Mouse (Mus musculus) kidney, embryonic 14.5 days (tissue): ENCODE results near the gene Nampt. TPM values are rescaled to one million over a fixed set of nuclear protein-coding genes. Genes with fewer than 3 reads are reported as not detected.

Experiments
- ATAC-seq: fragments of 200-750 bp; cut with Nextera tagmentation; 2 replicates; pipeline ENCODE4 v1.8.0; 2017; ENCODE audit warnings: moderate number of reproducible peaks, mild to moderate bottlenecking, moderate TSS enrichment, moderate library complexity; ENCODE audit not compliant: low FRiP score, low TSS enrichment
- H3K27ac ChIP-seq: fragments of 300-500 bp; sonication (generic); 2 replicates; pipeline ENCODE4 v1.5.1; 2014; ENCODE audit warnings: low read depth, mild to moderate bottlenecking, low read length, moderate library complexity, mixed read lengths
- H3K27me3 ChIP-seq: fragments of 300-500 bp; sonication (generic); 2 replicates; pipeline ENCODE4 v1.6.1; 2014; ENCODE audit warnings: mild to moderate bottlenecking, low read length; ENCODE audit not compliant: control insufficient read depth, insufficient read depth
- H3K36me3 ChIP-seq: fragments of 300-500 bp; sonication (generic); 2 replicates; pipeline ENCODE4 v1.6.1; 2014; ENCODE audit warnings: low read length, mixed read lengths; ENCODE audit not compliant: control insufficient read depth, insufficient read depth
- H3K4me1 ChIP-seq: fragments of 300-500 bp; sonication (generic); 2 replicates; pipeline ENCODE4 v1.6.1; 2014; ENCODE audit warnings: low read length, mixed read lengths; ENCODE audit not compliant: control insufficient read depth, insufficient read depth
- H3K4me2 ChIP-seq: fragments of 300-500 bp; sonication (generic); replicated peaks from 2 replicates; pipeline ENCODE4 v1.6.1; 2014; ENCODE audit warnings: low read depth, mild to moderate bottlenecking, low read length
- H3K4me3 ChIP-seq: fragments of 300-500 bp; sonication (generic); 2 replicates; pipeline ENCODE4 v1.5.1; 2014; ENCODE audit warnings: mild to moderate bottlenecking, low read length
- H3K9ac ChIP-seq: fragments of 300-500 bp; sonication (generic); 2 replicates; pipeline ENCODE4 v1.6.1; 2014; ENCODE audit warnings: low read depth, mild to moderate bottlenecking, low read length, moderate library complexity
- H3K9me3 ChIP-seq: fragments of 300-500 bp; sonication (generic); 2 replicates; pipeline ENCODE4 v1.6.1; 2016; ENCODE audit warnings: low read length; ENCODE audit not compliant: control insufficient read depth
- WGBS: fragments of 180-500 bp; shearing (Covaris S2); extraction: QIAGEN DNeasy Blood & Tissue Kit; methylation state at CpG from one replicate; pipeline ENCODE4 v1.1.7; 2014; 5-methylcytosine and 5-hydroxymethylcytosine counted together
- polyA plus RNA-seq: library from polyadenylated mRNA; unstranded; fragments of >200 nt; fragmentation: Nextera tagmentation; extraction: Ambion mirVana; gene quantifications from 2 replicates; pipeline ENCODE4 v1.2.1, GENCODE M21; 2014

The Nampt gene
- polyA plus RNA-seq: 23.6 and 30.9 TPM in 2 replicates

DNA sequence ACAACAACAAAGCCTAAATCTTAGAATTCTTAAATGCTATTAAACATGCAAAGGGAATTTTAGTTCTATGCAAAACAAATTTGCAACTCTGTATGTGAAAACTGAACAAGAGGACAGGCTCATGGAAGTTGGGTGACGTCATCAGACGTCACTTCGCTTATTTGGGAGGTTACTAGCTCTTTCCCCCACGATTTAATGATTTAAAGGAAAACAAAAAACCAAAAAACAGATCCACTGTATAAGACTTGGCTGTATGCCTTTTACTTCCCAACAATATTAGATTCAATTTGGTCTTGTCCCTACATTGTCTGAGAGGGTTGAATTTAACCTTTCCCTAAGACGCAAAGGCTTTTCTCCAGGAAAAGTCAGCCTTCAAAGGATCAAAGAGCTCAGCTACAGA, at the start of gene Nampt:
Nampt (plus strand) TSS at position 130 of the 400 bp plus-strand sequence.
- Histone ChIP-seq H3K27me3 (no peaks in the 10 kb centered on the region), H3K27ac (peak within 1 kb of the TSS; percentile 96), H3K4me1 (peaks cover 3% of the 10 kb centered on the region; the same call in 1 of the 2 replicates), H3K36me3 (no peaks in the 10 kb centered on the region; the same call in 1 of the 2 replicates), H3K4me2 (peak within 1 kb of the TSS; percentile 59), H3K9me3 (no peaks in the 10 kb centered on the region), H3K9ac (peak within 1 kb of the TSS; percentile 73), H3K4me3 (peak within 1 kb of the TSS; percentile 87)
- ATAC-seq: no peak
- 5% methylated on average over 5 of the region's 5 CpGs for WGBS

DNA sequence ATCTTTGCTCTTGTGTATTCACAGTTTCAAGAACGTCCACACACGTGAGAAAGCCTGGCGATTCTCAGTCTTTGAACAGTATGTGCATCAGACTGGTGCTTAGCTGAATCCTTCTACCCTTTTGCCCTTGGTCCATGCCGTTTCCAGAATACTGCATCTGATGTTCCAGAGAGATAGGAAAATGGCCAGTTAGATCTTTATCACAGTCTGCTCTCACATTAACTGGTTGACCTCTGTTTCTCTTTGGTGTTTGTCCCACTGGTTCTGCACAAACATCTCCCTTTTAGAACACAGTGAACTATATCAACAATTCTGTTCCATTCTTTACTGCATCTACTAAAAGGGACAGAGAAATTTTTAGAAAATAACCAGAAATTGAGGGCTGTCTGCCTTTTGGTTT, 48.6 kb upstream of the Nampt start:
- H3K36me3 ChIP-seq: no peaks in the 10 kb centered on the region
- H3K4me2 ChIP-seq: no peak overlapping the region
- no peaks in the 10 kb centered on the region for H3K9me3 ChIP-seq
- no peaks in the 10 kb centered on the region for H3K4me1 ChIP-seq
- no peaks in the 10 kb centered on the region for H3K27me3 ChIP-seq
- no peak overlapping the region for H3K9ac ChIP-seq
- WGBS: 73% methylated on average over 4 of the region's 4 CpGs
- H3K4me3 ChIP-seq: no peak overlapping the region
- ATAC-seq: no peak
- H3K27ac ChIP-seq: no peak overlapping the region

GRCm38 (mm10) chr12:32774592-32774991, 44.8 kb upstream of the Nampt start:
- 82% methylated on average over 5 of the region's 5 CpGs for WGBS
- no peaks in the 10 kb centered on the region for H3K4me1 ChIP-seq
- no peak overlapping the region for H3K4me3 ChIP-seq

DNA sequence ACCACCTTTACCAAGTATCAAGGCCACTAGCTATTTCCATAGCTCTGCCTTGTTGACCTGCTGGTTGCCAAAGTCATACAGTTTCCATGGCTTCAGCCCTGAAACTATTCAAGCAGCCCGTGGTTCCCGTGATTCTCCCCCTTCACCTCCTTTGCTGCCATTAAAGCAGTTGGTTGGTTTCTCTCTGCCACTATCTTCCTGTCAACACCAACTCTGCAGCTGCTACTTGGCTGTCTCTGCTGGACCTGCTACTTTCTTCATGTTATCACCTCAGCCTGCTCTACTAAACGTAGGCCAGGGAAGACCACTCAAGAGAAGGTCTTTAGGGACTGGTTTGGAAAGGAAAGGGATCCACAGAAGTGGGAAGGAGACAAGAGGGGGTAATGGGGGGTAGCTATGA, 30.3 kb upstream of the Nampt start:
- WGBS: 76% methylated on average over 3 of the region's 3 CpGs
- Histone ChIP-seq H3K27me3 (no peaks in the 10 kb centered on the region), H3K9ac (no peak overlapping the region), H3K36me3 (no peaks in the 10 kb centered on the region), H3K27ac (no peak overlapping the region), H3K9me3 (no peaks in the 10 kb centered on the region), H3K4me1 (no peaks in the 10 kb centered on the region), H3K4me3 (no peak overlapping the region), H3K4me2 (no peak overlapping the region)
- ATAC-seq: no peak

More at GRCm38 (mm10) chr12:32774592-32774991, 44.8 kb upstream of the Nampt start:
- no peak for ATAC-seq
- Histone ChIP-seq H3K27me3 (no peaks in the 10 kb centered on the region), H3K4me2 (no peak overlapping the region), H3K9ac (no peak overlapping the region), H3K27ac (no peak overlapping the region), H3K9me3 (no peaks in the 10 kb centered on the region), H3K36me3 (no peaks in the 10 kb centered on the region)

DNA sequence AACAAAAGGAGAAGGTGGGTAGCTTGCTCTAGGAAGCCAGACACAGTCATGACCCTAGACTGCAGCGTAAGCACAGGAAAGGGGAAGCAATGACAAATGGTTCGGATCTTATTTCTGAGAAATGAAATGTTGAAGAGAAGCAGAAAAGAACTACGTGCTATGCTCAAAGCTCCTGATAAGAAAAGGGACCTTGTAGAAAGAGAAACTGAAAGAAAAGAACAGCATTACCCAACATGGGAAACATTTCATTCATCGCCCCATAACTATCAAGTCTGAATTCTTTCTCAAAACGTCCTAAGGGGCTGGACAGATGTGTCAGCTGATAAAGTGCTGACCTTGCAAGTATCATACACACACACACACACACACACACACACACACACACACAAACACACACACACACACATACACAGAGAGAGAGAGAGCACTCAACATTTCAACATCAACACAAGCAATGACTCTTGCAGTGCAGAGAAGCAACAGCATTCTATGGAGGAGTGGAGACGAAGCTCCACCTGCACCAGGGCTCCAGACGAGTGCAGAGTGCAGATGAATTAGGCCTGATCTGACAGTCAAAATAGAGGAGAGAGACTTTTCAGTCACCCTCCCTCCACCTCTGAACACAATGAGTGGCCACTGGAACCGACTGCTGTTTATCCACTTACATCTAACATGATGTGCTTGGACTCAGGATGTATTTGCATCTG, 23.4 kb upstream of the Nampt start:
- Histone ChIP-seq H3K27me3 (no peaks in the 10 kb centered on the region), H3K4me3 (no peak overlapping the region), H3K27ac (no peak overlapping the region), H3K9ac (no peak overlapping the region), H3K4me1 (no peaks in the 10 kb centered on the region), H3K9me3 (no peaks in the 10 kb centered on the region), H3K36me3 (no peaks in the 10 kb centered on the region), H3K4me2 (no peak overlapping the region)
- ATAC-seq: no peak
- WGBS: 71% methylated on average over 8 of the region's 8 CpGs

- H3K27ac ChIP-seq: no peak overlapping the region
- no peak overlapping the region for H3K4me2 ChIP-seq
- no peaks in the 10 kb centered on the region for H3K36me3 ChIP-seq
- no peaks in the 10 kb centered on the region for H3K9me3 ChIP-seq
- ATAC-seq: no peak
- H3K4me3 ChIP-seq: no peak overlapping the region
- 61% methylated on average over 3 of the region's 3 CpGs for WGBS
- no peaks in the 10 kb centered on the region for H3K4me1 ChIP-seq
- no peaks in the 10 kb centered on the region for H3K27me3 ChIP-seq
- no peak overlapping the region for H3K9ac ChIP-seq
Measured at GRCm38 (mm10) chr12:32797438-32797837, 21.9 kb upstream of the Nampt start.

DNA sequence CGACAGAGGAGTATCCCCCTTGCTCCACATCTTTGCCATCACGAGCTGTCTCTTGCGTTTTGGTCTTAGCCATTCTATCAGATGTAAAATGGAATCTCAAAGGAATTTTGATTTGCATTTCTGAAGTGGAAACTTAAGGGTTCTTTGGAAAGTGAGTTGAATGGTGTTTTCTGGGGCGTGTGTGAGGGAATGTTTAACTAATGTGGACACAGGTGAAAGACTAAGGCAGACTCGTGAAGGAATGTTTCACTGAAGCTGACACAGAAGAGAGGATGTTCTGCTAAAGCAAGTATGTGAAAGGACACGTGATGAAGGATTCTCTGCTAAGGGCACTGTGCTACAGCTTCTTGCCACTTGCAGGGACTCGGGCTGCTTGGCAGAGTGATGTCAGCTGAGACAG, 18.3 kb upstream of the Nampt start:
- Histone ChIP-seq H3K4me2 (no peak overlapping the region), H3K36me3 (no peaks in the 10 kb centered on the region), H3K9ac (no peak overlapping the region), H3K27ac (no peak overlapping the region), H3K4me3 (no peak overlapping the region), H3K9me3 (no peaks in the 10 kb centered on the region), H3K27me3 (no peaks in the 10 kb centered on the region), H3K4me1 (no peaks in the 10 kb centered on the region)
- WGBS: 79% methylated on average over 7 of the region's 7 CpGs
- ATAC-seq: no peak

- no peaks in the 10 kb centered on the region for H3K4me1 ChIP-seq
- no peak overlapping the region for H3K4me2 ChIP-seq
- H3K36me3 ChIP-seq: no peaks in the 10 kb centered on the region
- no peaks in the 10 kb centered on the region for H3K27me3 ChIP-seq
- H3K27ac ChIP-seq: no peak overlapping the region
- H3K9me3 ChIP-seq: no peaks in the 10 kb centered on the region
- WGBS: 78% methylated on average over 1 of the region's 1 CpGs
- H3K9ac ChIP-seq: no peak overlapping the region
- no peak for ATAC-seq
- H3K4me3 ChIP-seq: no peak overlapping the region
Measured at GRCm38 (mm10) chr12:32805559-32805958, 13.8 kb upstream of the Nampt start.

DNA sequence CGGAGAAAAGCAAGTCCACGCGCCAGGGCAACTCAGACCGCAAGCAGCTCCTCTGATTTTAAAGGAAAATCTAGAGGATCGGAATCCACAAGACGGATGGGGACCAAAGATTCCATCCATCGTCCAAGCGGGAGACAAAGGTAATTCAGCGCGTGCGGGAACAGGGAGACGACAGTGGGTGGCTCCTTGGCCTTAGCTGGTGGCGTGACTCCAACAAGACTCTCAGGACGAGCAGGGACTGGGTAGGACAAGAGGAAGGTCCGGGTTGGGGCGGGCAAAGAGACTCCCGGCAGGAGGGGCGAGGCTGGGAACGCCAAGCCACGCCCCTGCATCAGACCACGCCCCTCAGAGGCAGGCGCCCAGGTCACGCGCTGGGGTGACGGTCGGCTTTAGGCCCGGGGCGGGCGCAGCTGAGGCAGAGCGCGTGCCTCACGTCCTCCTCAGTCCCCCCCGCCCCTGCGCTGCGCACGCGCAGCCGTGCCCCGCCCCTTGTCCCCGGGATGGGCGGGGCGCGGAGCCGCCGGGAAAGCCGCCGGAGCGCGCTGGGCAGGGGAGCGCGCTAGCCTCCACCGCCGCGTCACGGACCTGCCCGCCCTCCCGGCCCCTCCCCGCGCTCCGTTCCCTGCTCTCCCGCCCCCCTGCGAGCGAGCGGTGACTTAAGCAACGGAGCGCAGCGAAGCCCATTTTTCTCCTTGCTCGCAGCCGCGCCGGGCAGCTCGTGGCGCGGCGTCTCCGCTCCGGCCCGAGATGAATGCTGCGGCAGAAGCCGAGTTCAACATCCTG, 669 bp downstream of the Nampt start:
- Histone ChIP-seq H3K4me2 (peak overlapping the region; percentile 59), H3K36me3 (no peaks in the 10 kb centered on the region; the same call in 1 of the 2 replicates)
- under 1% methylated on average over 69 of the region's 80 CpGs for WGBS

More for the DNA sequence above, 669 bp downstream of the Nampt start:
- Histone ChIP-seq H3K27me3 (no peaks in the 10 kb centered on the region), H3K9ac (peak overlapping the region; percentile 73), H3K9me3 (no peaks in the 10 kb centered on the region), H3K27ac (peak overlapping the region; percentile 96), H3K4me1 (peaks cover 3% of the 10 kb centered on the region; the same call in 1 of the 2 replicates), H3K4me3 (peak overlapping the region; percentile 87)
- ATAC-seq: peak; percentile 97
